9 mouse cellular contexts compared by ENCODE assay signal in genomic region chr13:44293736-44294416, GRCm38 (mm10).
DNase-seq lines count a peak whose midpoint lies in the region; ATAC-seq and TF ChIP-seq lines count a peak whose summit lies in the region.
"Had no signal": no experiment of that assay in that cellular context is flagged by ENCODE, and none has a peak within 500 bp of the region (broad histone marks: within the 10 kb centered on the region; RNA-seq: fewer than 3 reads in every experiment).

No protein-coding gene starts in this region.

- 50% methylated on average over 15 of the region's 15 CpGs for WGBS in hindbrain, postnatal 0 days
- WGBS in hindbrain, embryonic 11.5 days, result 91% methylated on average over 15 of the region's 15 CpGs
- 80% methylated on average over 15 of the region's 15 CpGs for WGBS in heart, embryonic 10.5 days

- H3K27ac ChIP-seq in hindbrain, postnatal 0 days, result no peak overlapping the region
- H3K27ac ChIP-seq in hindbrain, embryonic 11.5 days (ENCODE audit: low read depth, low read length), result no peak overlapping the region
- no peak overlapping the region for H3K27ac ChIP-seq in heart, embryonic 10.5 days

- peaks cover 3% of the 10 kb centered on the region; the same call in 1 of the 2 replicates for H3K9me3 ChIP-seq in hindbrain, postnatal 0 days (ENCODE audit: low read length)
- H3K9me3 ChIP-seq in hindbrain, embryonic 11.5 days (ENCODE audit: control insufficient read depth, low read length), result no peaks in the 10 kb centered on the region
- H3K9me3 ChIP-seq in heart, embryonic 10.5 days, result peaks cover 4% of the 10 kb centered on the region; the same call in 1 of the 2 replicates

- intact Hi-C loops in left cerebral cortex, postnatal 36 days (cut with DNase I), result no loop called here

- no peaks in the 10 kb centered on the region for H3K36me3 ChIP-seq in hindbrain, postnatal 0 days (ENCODE audit: insufficient read depth, low read length)
- H3K36me3 ChIP-seq in hindbrain, embryonic 11.5 days (ENCODE audit: control insufficient read depth, insufficient read depth, low read length), result no peaks in the 10 kb centered on the region
- no peaks in the 10 kb centered on the region for H3K36me3 ChIP-seq in heart, embryonic 10.5 days

- H3K4me3 ChIP-seq in hindbrain, postnatal 0 days (ENCODE audit: low read length), result no peak overlapping the region
- no peak overlapping the region for H3K4me3 ChIP-seq in hindbrain, embryonic 11.5 days (ENCODE audit: low read depth, low read length)
- no peak overlapping the region for H3K4me3 ChIP-seq in heart, embryonic 10.5 days
- H3K4me3 ChIP-seq: myocyte had no signal

- peak; percentile 55; the same call in 1 of the 2 replicates for ATAC-seq in hindbrain, postnatal 0 days
- no peak for ATAC-seq in hindbrain, embryonic 11.5 days (ENCODE audit: low FRiP score)

- no peak overlapping the region for H3K4me2 ChIP-seq in hindbrain, postnatal 0 days (ENCODE audit: low read depth, low read length)
- H3K4me2 ChIP-seq in hindbrain, embryonic 11.5 days (replicated peaks; ENCODE audit: low read depth, low read length), result no peak overlapping the region

- peak; percentile 75 for DNase-seq in hindbrain, postnatal 0 days (ENCODE audit: low spot score)
- no peak for DNase-seq in hindbrain, embryonic 11.5 days (ENCODE audit: low spot score)
- peak; percentile 70 to 83 for DNase-seq in cerebellum, adult 18-20 months
- peak; percentile 58 for DNase-seq in heart, embryonic 10.5 days (ENCODE audit: low spot score)
- peak; percentile 30 to 38 for DNase-seq in left cerebral cortex, postnatal 36 days (ENCODE audit: low spot score in 2 of 2)
- DNase-seq in spleen, adult 18-20 months, result no peak
- DNase-seq in thymus, postnatal 10 days (ENCODE audit: low spot score in 2 of 2), result no peak
- no peak for DNase-seq in c-Kit-positive CD71-positive TER-119-positive erythroid progenitor cells, embryonic 14.5 days (ENCODE audit: low spot score)

- H3K4me1 ChIP-seq in hindbrain, postnatal 0 days (ENCODE audit: insufficient read depth, low read length), result peaks cover 6% of the 10 kb centered on the region; the same call in 1 of the 2 replicates
- no peaks in the 10 kb centered on the region for H3K4me1 ChIP-seq in hindbrain, embryonic 11.5 days (replicated peaks; ENCODE audit: control insufficient read depth, insufficient read depth, low read length)
- no peaks in the 10 kb centered on the region for H3K4me1 ChIP-seq in heart, embryonic 10.5 days

- TF ChIP-seq CTCF in hindbrain, postnatal 0 days (IDR thresholded peaks at IDR 0.05; ENCODE audit: low read depth), result no peak

- no peak overlapping the region for H3K9ac ChIP-seq in hindbrain, postnatal 0 days (replicated peaks; ENCODE audit: low read length)
- no peak overlapping the region for H3K9ac ChIP-seq in hindbrain, embryonic 11.5 days (ENCODE audit: low read depth, low read length)

- H3K27me3 ChIP-seq in hindbrain, postnatal 0 days (ENCODE audit: insufficient read depth, low read length), result no peaks in the 10 kb centered on the region
- no peaks in the 10 kb centered on the region for H3K27me3 ChIP-seq in hindbrain, embryonic 11.5 days (ENCODE audit: control insufficient read depth, insufficient read depth, low read length)
- H3K27me3 ChIP-seq in heart, embryonic 10.5 days (ENCODE audit: insufficient read depth, poor library complexity, severe bottlenecking), result no peaks in the 10 kb centered on the region

Comparison
In these comparisons a context has a peak if more than half of its experiments do, and no peak if none do; other contexts are left out.
1. DNase-seq: peak in hindbrain, postnatal 0 days (single experiment), cerebellum, adult 18-20 months (2 of 2), heart, embryonic 10.5 days (single experiment) and left cerebral cortex, postnatal 36 days (2 of 2); none in hindbrain, embryonic 11.5 days (single experiment), spleen, adult 18-20 months (0 of 2), thymus, postnatal 10 days (0 of 2) and c-Kit-positive CD71-positive TER-119-positive erythroid progenitor cells, embryonic 14.5 days (single experiment).